Mouse (Mus musculus): Measurements from ENCODE around the gene Mzt1.

- TF ChIP-seq CTCF (IDR thresholded peaks at IDR 0.05; ENCODE audit: extremely low read depth, insufficient read length, insufficient replicate concordance, low read depth, low read length) (no peak), POLR2A (IDR thresholded peaks at IDR 0.05; ENCODE audit: low read depth, low read length) (no peak)
These were observed 4.5 kb downstream of the Mzt1 start for GRCm38 (mm10) chr14:99041416-99041815.

Data from small intestine, adult 2 months (tissue).